Mouse (Mus musculus) left cerebral cortex, adult 2 months (tissue): ENCODE measurements around the gene Morn1. TPM values are rescaled to one million over a fixed set of nuclear protein-coding genes. Genes with fewer than 3 reads are reported as not detected.

Experiments used
- DNase-seq, 2 experiments: peaks; one replicate each; pipeline ENCODE4 v3.0.0; 2021 to 2022; ENCODE audit warnings: low spot score in 2 of 2, mixed read lengths in 1 of 2; ENCODE audit errors: extremely low spot score in 1 of 2
- H3K27ac ChIP-seq: fragments of 200-600 bp; 2 replicates; pipeline ENCODE4 v1.8.1; 2022
- H3K4me3 ChIP-seq: fragments of 200-600 bp; 2 replicates; pipeline ENCODE4 v1.8.1; 2022
- CTCF ChIP-seq: fragments of 200-600 bp; IDR thresholded peaks from 2 replicates; pipeline ENCODE4 v1.8.1; 2022; ENCODE audit warnings: antibody characterized with exemption, mild to moderate bottlenecking, moderate library complexity
- intact Hi-C: fragments of 180-260 bp; cut with DNase I; formaldehyde crosslinking; loops from one replicate; pipeline ENCODE4 v1.15.1; 2025
- total RNA-seq, 2 experiments: library from RNA; stranded (reverse); gene quantifications; 2 replicates each; pipeline ENCODE4 v1.2.3; 2021

The Morn1 gene
- total RNA-seq, 2 experiments from 2014 or later, result 10.6 to 11.2 TPM

- no peak for TF ChIP-seq CTCF
- intact Hi-C loops, result no loop called here
- DNase-seq, result no peak
- Histone ChIP-seq H3K4me3 (no peak overlapping the region), H3K27ac (no peak overlapping the region)
These were observed 48.4 kb downstream of the Morn1 start for GRCm38 (mm10) chr4:155134686-155135172.

- DNase-seq, result no peak
- no peak overlapping the region for H3K4me3 ChIP-seq
- no peak for TF ChIP-seq CTCF
- intact Hi-C loops, result no loop called here
- H3K27ac ChIP-seq, result no peak overlapping the region
These were observed 49.7 kb downstream of the Morn1 start for GRCm38 (mm10) chr4:155135909-155136585.

- no peak overlapping the region for H3K27ac ChIP-seq
- H3K4me3 ChIP-seq, result no peak overlapping the region
- intact Hi-C loops, result no loop called here
- no peak for DNase-seq
- no peak for TF ChIP-seq CTCF
These were observed 51.5 kb downstream of the Morn1 start for GRCm38 (mm10) chr4:155137891-155138290.

DNA sequence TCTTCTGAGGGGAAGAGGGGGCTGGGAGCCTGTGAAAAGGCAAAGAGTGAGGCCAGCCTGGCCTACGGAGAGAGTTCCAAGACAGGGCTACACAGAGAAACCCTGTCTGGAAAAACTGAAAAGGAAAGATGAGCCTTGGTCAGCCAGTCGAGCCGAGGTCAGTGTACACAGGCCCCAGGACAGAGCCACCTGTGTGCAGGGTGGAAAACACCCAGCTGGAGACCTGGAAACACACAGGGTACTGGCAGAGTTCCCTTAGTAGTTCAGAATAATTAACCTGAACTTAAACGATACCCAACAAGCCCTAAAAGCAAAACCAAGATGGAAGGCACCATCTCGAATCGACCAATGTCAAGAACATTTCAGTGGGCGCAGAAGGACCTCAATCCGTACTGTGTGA, 52.1 kb downstream of the Morn1 start:
- no peak overlapping the region for H3K27ac ChIP-seq
- intact Hi-C loops, result no loop called here
- no peak for TF ChIP-seq CTCF
- DNase-seq, result no peak
- H3K4me3 ChIP-seq, result no peak overlapping the region

DNA sequence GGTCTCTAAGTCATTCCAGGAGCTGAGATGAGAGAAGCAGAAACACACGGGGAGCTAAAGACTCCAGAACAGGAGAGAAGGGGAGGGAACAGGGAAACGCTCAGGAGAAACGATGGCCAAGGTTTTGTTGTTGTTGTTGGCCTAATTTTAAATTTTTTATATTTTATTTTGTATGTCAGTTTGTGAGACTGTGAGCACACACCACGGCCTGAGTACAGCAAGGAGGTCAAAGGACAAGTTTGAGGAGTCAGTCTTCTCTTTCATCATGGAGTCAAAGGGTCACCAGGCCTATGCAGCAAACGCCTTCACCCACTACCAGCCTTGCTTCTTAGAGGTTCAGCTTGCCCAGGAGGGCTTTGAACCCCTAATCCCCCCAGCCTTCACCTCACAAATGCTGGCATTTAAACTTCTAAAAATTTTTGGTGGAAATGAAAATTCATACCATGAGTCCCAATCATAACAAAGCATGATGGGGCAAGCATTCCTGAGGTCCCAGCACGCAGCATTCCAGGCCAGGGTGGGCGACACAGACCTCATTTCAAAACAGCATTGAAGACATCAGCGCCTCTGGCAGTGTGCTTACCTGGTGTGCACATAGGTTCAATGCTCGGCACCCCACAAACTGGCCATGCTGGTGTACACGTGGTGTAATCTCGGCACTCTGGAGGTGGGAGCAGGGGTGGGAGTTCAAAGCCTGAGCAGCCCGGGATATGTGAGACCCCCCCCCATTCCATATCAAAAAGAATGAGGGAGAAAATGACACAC, 53.1 kb downstream of the Morn1 start:
- intact Hi-C loops, result no loop called here
- no peak for TF ChIP-seq CTCF
- Histone ChIP-seq H3K4me3 (no peak overlapping the region), H3K27ac (no peak overlapping the region)
- DNase-seq, result no peak

DNA sequence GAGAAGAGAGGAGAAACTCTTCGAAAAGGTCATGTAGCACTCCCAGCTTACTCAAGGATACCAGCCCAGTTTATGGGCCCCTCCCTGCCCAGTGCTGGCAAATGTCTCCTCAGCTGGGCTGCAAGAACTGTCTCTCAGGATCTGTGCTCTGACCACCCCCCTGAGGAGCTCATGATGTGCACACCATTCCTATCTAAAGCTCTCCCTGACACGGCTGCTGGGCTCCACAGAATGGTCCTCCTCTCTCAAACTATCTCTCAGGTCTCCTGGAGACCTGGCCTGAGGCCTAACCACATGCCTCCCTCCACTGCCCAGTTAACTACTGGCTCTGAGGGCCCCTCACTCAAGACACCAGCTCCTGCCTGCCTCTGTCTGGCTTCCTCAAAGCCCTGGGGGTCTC, 53.8 kb downstream of the Morn1 start:
- Histone ChIP-seq H3K4me3 (no peak overlapping the region), H3K27ac (no peak overlapping the region)
- no peak for TF ChIP-seq CTCF
- intact Hi-C loops, result no loop called here
- no peak for DNase-seq

DNA sequence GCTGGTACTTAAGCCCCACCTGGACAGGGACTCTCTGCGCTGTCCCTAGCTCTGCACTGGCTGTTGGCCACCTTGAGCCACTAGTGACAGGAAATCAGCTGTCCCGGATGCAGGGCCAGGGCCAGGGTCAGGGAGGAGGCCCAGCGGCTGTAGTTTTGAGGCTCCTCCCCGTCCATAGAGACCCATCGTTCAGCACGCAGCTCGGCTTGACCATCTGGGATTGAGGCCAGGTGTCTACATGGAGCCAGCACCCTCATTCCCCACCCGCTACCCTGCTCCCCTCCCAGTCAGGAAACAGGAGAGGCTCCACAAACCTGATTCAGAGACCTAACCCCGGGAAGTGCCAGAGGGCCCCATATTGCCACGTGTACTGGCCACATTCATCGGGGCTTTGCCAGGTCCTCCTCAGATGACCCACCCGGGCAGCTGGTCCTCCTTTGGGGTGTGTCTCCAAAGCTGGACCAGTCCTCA, 54.5 kb downstream of the Morn1 start:
- DNase-seq, result no peak
- H3K4me3 ChIP-seq, result no peak overlapping the region
- intact Hi-C loops, result no loop called here
- no peak overlapping the region for H3K27ac ChIP-seq
- no peak for TF ChIP-seq CTCF

DNA sequence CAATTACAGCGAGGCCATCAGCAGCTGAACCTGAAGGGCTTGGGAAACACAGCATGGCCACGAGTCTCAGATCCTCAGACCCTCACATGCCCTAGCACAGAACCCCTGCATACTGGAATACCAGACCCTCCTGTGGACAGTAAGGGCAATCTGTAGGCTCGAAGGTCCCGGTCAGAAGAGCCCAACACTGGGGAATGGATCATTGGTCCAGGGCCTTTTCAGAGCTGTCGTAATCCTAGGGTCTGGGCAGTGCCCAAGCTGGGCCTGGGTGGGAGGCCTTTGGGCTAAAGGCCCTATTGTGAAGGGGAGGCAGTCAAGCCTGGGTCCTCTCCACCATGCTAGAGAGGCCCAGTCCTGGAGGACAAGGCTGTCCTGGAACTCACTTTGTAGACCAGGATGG, 56.5 kb downstream of the Morn1 start:
- no peak for DNase-seq
- TF ChIP-seq CTCF, result no peak
- Histone ChIP-seq H3K27ac (no peak overlapping the region), H3K4me3 (no peak overlapping the region)
- intact Hi-C loops, result no loop called here

- DNase-seq, result no peak
- H3K27ac ChIP-seq, result peak overlapping the region; percentile 70
- no peak for TF ChIP-seq CTCF
- intact Hi-C loops, result no loop called here
- no peak overlapping the region for H3K4me3 ChIP-seq
These were observed 57.0 kb downstream of the Morn1 start for GRCm38 (mm10) chr4:155143411-155143810.

GRCm38 (mm10) chr4:155143871-155144502, 57.6 kb downstream of the Morn1 start:
- H3K27ac ChIP-seq, result peak overlapping the region; percentile 70
- no peak overlapping the region for H3K4me3 ChIP-seq
- no peak for TF ChIP-seq CTCF
- peak; percentile 55 to 63 for DNase-seq
- intact Hi-C loops, result no loop called here

GRCm38 (mm10) chr4:155144548-155145180, 58.3 kb downstream of the Morn1 start:
- intact Hi-C loops, result loop anchor here (5.0 kb wide), 1 partner anchor 78 kb away; the partner anchor contains the start of gene Ski
- DNase-seq, result no peak
- Histone ChIP-seq H3K27ac (peak overlapping the region; percentile 44; the same call in 1 of the 2 replicates), H3K4me3 (no peak overlapping the region)
- no peak; the same call in none of the 2 replicates for TF ChIP-seq CTCF
